Mouse (Mus musculus): ENCODE results near the gene Wbp2nl. TPM values are rescaled to one million over a fixed set of nuclear protein-coding genes. Genes with fewer than 3 reads are reported as not detected.
A peak's percentile ranks its signal among the peaks of the same experiment; 100 is the strongest.

The Wbp2nl gene
- 0.22 TPM in 1 of 2 replicates, not detected in the other for total RNA-seq (2015)
- total RNA-seq (2017): not detected in 2 replicates

GRCm38 (mm10) chr15:82298764-82299561 lies at the start of gene Wbp2nl:
Wbp2nl (plus strand) TSS chr15:82298954.
- no peak for ATAC-seq (ENCODE audit: poor library complexity, severe bottlenecking)

DNA sequence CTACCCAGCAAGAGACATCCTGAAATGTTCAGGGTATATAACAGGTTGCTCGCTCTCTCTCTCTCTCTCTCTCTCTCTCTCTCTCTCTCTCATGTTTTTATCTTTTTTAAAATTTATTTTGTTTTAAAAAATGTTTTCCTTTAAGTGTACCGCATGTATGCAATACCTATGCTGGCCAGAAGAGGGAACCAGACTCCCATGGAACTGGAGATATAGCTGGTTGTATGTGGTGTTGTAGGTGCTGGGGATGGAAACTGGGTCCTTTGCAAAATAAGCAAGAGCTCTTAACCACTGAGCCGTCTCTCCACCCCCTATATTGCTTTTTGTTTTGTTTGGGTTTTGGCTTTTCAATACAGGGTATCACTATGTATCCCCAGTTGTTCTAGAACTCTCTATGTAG lies 47.2 kb upstream of the Wbp2nl start:
- ATAC-seq (ENCODE audit: poor library complexity, severe bottlenecking): no peak

DNA sequence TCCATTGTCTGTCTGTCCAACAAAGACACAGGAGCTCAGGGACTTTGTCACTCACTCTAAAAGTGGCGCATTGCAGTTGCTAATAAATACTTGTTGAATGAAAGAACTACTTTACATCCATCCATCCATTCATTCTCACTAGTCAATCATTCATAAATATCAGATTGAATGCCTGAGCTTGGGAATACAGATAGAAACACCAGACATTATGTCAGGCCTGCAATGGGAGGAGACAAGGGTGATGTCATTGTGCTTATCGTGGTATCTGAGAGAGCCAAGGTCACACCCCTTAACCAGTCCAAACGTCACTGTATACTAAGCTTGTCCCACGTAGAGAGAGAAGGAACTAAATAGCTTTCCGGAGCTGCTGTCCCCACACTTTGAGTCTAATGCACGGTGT lies 46.7 kb upstream of the Wbp2nl start, which contains the start of gene 1500009C09Rik:
TSS of gene 1500009C09Rik (plus strand) at position 301 of the 400 bp plus-strand sequence.
- ATAC-seq (ENCODE audit: poor library complexity, severe bottlenecking): no peak

DNA sequence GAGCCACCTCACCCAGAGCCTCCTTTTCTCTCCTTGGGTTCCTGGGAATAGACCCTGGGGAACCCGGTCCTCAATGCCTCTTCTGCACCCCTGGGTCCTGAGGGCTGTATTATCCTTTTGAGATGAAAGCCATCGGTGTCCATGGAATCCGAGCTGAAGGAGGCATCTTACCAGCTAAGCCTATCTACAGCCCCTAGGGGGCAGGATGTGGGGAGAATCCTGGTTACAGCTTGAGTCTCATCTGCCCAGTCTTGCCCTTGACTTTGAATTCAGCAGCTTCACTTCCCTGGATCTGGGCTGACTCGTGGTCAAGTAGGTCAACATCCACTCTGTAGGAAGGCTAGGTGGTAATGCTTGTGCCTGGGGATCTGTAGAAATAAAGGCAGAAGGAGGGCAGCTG lies 43.5 kb upstream of the Wbp2nl start:
- no peak for ATAC-seq (ENCODE audit: poor library complexity, severe bottlenecking)

GRCm38 (mm10) chr15:82255944-82256383 lies 42.8 kb upstream of the Wbp2nl start:
- no peak for ATAC-seq (ENCODE audit: poor library complexity, severe bottlenecking)

GRCm38 (mm10) chr15:82259510-82259909 lies 39.2 kb upstream of the Wbp2nl start:
- ATAC-seq (ENCODE audit: poor library complexity, severe bottlenecking): peak; percentile 78

DNA sequence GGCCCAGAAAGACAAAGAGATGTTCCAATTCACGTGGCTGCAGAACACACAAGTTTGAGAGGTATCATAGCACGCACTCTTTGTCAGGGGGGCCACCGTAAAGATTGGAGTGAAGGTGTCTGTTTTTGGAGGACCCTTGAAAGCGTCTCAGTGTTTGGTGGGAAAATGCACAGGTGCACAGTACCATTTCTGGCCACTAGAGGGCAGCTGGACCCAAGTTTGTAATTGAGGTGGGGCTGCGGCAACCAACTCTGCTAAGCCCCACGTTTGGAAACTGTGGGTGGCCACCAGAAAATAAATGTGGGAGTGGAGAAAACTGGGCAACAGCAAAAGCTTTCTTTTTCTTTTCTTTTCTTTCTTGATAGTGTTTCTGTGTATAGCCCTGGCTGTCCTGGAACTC lies 32.4 kb upstream of the Wbp2nl start:
- peak; percentile 68 for ATAC-seq (ENCODE audit: poor library complexity, severe bottlenecking)

DNA sequence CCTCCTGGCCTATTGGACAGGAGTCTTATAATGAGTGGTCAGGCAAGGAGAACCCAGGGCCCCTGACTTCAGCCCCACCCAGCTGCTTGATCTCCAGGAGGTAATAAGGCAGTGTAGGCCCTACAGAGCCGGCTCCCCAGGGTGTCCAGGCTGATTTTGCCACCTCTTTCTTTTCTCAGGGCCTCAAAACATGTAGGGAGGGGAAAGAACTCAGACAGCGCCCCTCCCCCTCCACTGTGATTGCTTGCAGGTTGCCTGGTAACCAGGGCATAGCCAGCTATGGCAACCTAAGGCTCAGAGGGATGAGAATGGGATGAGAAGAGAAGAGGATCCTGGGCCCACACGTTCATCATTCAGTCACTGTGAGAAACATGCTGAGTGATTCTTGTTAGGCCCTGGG lies 30.6 kb upstream of the Wbp2nl start:
- no peak for ATAC-seq (ENCODE audit: poor library complexity, severe bottlenecking)

GRCm38 (mm10) chr15:82268783-82269182 lies 30.0 kb upstream of the Wbp2nl start:
- ATAC-seq (ENCODE audit: poor library complexity, severe bottlenecking): no peak

GRCm38 (mm10) chr15:82271201-82271600 lies 27.6 kb upstream of the Wbp2nl start:
- ATAC-seq (ENCODE audit: poor library complexity, severe bottlenecking): peak; percentile 60; the same call in 1 of the 2 replicates

DNA sequence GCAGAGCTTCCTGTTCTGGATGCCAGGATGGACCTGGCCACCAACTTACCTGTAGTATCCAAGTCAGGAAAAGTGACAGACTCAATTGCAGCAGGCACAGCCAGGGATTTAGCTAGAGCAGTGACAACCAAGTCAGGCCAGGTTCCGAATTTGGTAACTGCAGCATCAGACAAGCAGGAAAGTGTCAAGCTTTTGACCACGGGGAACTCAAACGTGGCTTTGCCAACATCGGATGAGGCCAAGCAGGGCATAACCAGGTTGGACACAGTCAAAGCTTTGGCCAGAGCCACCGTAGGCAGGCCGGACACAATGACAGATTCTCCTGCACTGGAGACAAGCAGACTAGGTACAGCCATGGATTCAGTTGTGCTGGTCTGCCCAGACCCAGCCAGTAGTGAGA lies 26.5 kb upstream of the Wbp2nl start:
- no peak for ATAC-seq (ENCODE audit: poor library complexity, severe bottlenecking)

GRCm38 (mm10) chr15:82274593-82274926 lies 24.2 kb upstream of the Wbp2nl start, which contains the start of gene Sept3:
Sept3 (plus strand) TSS chr15:82274893.
- ATAC-seq (ENCODE audit: poor library complexity, severe bottlenecking): no peak

- no peak for ATAC-seq (ENCODE audit: poor library complexity, severe bottlenecking)
These were observed 23.5 kb upstream of the Wbp2nl start for GRCm38 (mm10) chr15:82274927-82275901.

DNA sequence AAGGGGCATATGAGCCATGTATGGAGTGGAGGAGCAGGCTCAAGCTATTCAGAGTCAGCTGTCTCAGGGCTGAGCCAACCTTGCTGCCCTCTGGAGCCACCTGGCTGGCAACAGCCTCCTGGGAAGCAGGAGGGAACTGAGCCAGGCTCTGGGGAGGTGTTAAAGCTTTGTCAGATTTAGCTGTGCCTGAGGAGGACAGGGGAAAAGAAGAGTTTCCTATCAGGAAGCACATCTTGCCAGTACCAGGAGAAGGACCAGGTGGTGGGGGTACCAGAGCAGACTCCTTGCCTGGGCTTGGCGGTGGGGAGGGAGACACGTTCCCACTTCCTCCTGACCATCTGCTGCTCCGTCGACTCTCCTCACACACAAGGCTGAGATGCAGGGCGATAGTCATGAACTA lies 21.2 kb upstream of the Wbp2nl start:
- ATAC-seq (ENCODE audit: poor library complexity, severe bottlenecking): no peak

GRCm38 (mm10) chr15:82280638-82281037 lies 18.1 kb upstream of the Wbp2nl start:
- ATAC-seq (ENCODE audit: poor library complexity, severe bottlenecking): no peak

DNA sequence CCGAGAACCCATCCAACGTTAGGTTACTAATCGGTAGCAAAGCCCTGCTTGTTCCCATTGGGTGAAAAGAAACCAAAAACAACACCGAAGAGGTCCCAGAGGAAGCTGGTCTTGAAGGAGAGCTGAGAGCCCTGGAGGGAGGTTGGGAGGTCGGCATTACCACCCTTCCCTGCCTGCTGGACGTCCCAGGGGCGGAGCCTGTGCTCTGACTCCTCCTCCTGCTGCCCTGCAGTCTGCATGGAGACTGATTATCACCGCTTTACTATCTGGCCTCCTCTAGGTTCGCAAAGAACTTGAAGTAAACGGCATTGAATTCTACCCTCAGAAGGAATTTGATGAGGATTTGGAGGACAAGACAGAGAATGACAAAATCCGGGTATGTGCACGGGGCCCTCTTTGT lies 12.6 kb upstream of the Wbp2nl start:
- no peak for ATAC-seq (ENCODE audit: poor library complexity, severe bottlenecking)

GRCm38 (mm10) chr15:82290252-82290651 lies 8.5 kb upstream of the Wbp2nl start:
- no peak for ATAC-seq (ENCODE audit: poor library complexity, severe bottlenecking)

GRCm38 (mm10) chr15:82292851-82293250 lies 5.9 kb upstream of the Wbp2nl start:
- no peak for ATAC-seq (ENCODE audit: poor library complexity, severe bottlenecking)

- ATAC-seq (ENCODE audit: poor library complexity, severe bottlenecking): no peak
These were observed 5.5 kb upstream of the Wbp2nl start for GRCm38 (mm10) chr15:82293271-82293711.

- ATAC-seq (ENCODE audit: poor library complexity, severe bottlenecking): no peak
These were observed 4.7 kb upstream of the Wbp2nl start for GRCm38 (mm10) chr15:82294059-82294458.

- ATAC-seq (ENCODE audit: poor library complexity, severe bottlenecking): no peak
These were observed 8.4 kb downstream of the Wbp2nl start for GRCm38 (mm10) chr15:82307107-82307506.
